Comparison of ENCODE assay signal across 11 mouse cellular contexts in genomic region chr11:61143564-61144469, GRCm38 (mm10). TPM values are rescaled to one million over a fixed set of nuclear protein-coding genes. Genes with fewer than 3 reads are reported as not detected.
DNase-seq lines count a peak whose midpoint lies in the region; ATAC-seq and TF ChIP-seq lines count a peak whose summit lies in the region.
"Had no signal": no experiment of that assay in that cellular context is flagged by ENCODE, and none has a peak within 500 bp of the region (broad histone marks: within the 10 kb centered on the region; RNA-seq: fewer than 3 reads in every experiment).

No protein-coding gene starts in this region.

- intact Hi-C loops in gastrocnemius, postnatal 14 days (cut with DNase I; ENCODE audit: low total_unique reads) = no loop called here

- no peak for TF ChIP-seq POLR2A in lung, adult 2 months (IDR thresholded peaks at IDR 0.05; ENCODE audit: borderline replicate concordance, extremely low read depth, low read depth, low read length)

- no peak for TF ChIP-seq EP300 in lung, postnatal 0 days (IDR thresholded peaks at IDR 0.05)
- no peak for TF ChIP-seq EP300 in liver, postnatal 0 days (IDR thresholded peaks at IDR 0.05; ENCODE audit: low read depth)

- no peaks in the 10 kb centered on the region for H3K36me3 ChIP-seq in lung, postnatal 0 days (ENCODE audit: insufficient read depth, low read length)
- no peaks in the 10 kb centered on the region for H3K36me3 ChIP-seq in liver, postnatal 0 days (replicated peaks; ENCODE audit: insufficient read depth, low read length)

- H3K27ac ChIP-seq in lung, postnatal 0 days (ENCODE audit: low read length) = no peak overlapping the region
- H3K27ac ChIP-seq in liver, postnatal 0 days (ENCODE audit: low read depth) = no peak overlapping the region

- no peaks in the 10 kb centered on the region; the same call in 1 of the 2 replicates for H3K27me3 ChIP-seq in lung, postnatal 0 days (replicated peaks; ENCODE audit: insufficient read depth, low read length)
- H3K27me3 ChIP-seq in liver, postnatal 0 days (ENCODE audit: insufficient read depth, low read length) = peaks cover 6% of the 10 kb centered on the region; the same call in 1 of the 2 replicates

- H3K4me2 ChIP-seq in lung, postnatal 0 days (replicated peaks; ENCODE audit: low read depth, low read length) = 0 out of 2 replicates have a peak overlapping the region, but pooled peaks have one; percentile 33
- H3K4me2 ChIP-seq in liver, postnatal 0 days (ENCODE audit: low read depth, low read length) = peak overlapping the region; percentile 65

- no peaks in the 10 kb centered on the region for H3K9me3 ChIP-seq in lung, postnatal 0 days (ENCODE audit: low read length)
- H3K9me3 ChIP-seq in liver, postnatal 0 days (ENCODE audit: low read length) = no peaks in the 10 kb centered on the region

- H3K4me3 ChIP-seq in lung, postnatal 0 days (ENCODE audit: low read depth, low read length) = no peak overlapping the region
- no peak overlapping the region for H3K4me3 ChIP-seq in lung, adult 2 months (replicated peaks; ENCODE audit: extremely low read depth, low read depth, low read length)
- peak overlapping the region; percentile 47 for H3K4me3 ChIP-seq in liver, postnatal 0 days (ENCODE audit: low read depth, low read length)
- H3K4me3 ChIP-seq: erythroblast, embryonic 14.5 days had no signal

- 66% methylated on average over 7 of the region's 7 CpGs for WGBS in lung, postnatal 0 days
- WGBS in lung, adult 2 months = 61% methylated on average over 7 of the region's 7 CpGs
- 45% methylated on average over 7 of the region's 7 CpGs for WGBS in liver, postnatal 0 days (ENCODE audit: insufficient replicate concordance)

- DNase-seq in lung, postnatal 0 days (ENCODE audit: low spot score) = peak; percentile 6
- DNase-seq in lung, adult 2 months = no peak
- DNase-seq in R1 (ENCODE audit: low read depth, low spot score) = peak; percentile 45
- DNase-seq in liver, postnatal 0 days = peak; percentile 48
- peak; percentile 56 for DNase-seq in thymus, postnatal 14 days
- no peak for DNase-seq in adrenal gland, adult 8-10 months
- no peak for DNase-seq in neural tube, embryonic 10.5 days (ENCODE audit: extremely low spot score, low spot score)
- DNase-seq in gastrocnemius, postnatal 14 days = no peak
- DNase-seq: adrenal gland, postnatal 25 days; heart, postnatal 10 days had no signal

- peak; percentile 38 for TF ChIP-seq CTCF in lung, postnatal 0 days (IDR thresholded peaks at IDR 0.05)
- TF ChIP-seq CTCF in lung, adult 2 months (IDR thresholded peaks at IDR 0.05; ENCODE audit: insufficient read depth, low read length) = no peak
- TF ChIP-seq CTCF in liver, postnatal 0 days (IDR thresholded peaks at IDR 0.05; ENCODE audit: low read depth) = peak; percentile 51

- H3K9ac ChIP-seq in lung, postnatal 0 days (replicated peaks; ENCODE audit: low read depth) = no peak overlapping the region
- peak overlapping the region; percentile 51; the same call in 1 of the 2 replicates for H3K9ac ChIP-seq in liver, postnatal 0 days (replicated peaks)

- H3K4me1 ChIP-seq in lung, postnatal 0 days (ENCODE audit: insufficient read depth, low read depth, low read length) = no peaks in the 10 kb centered on the region
- H3K4me1 ChIP-seq in lung, adult 2 months (ENCODE audit: control insufficient read depth, insufficient read depth, low read length) = peaks cover 6% of the 10 kb centered on the region; the same call in 1 of the 2 replicates
- peaks cover 6% of the 10 kb centered on the region for H3K4me1 ChIP-seq in liver, postnatal 0 days (ENCODE audit: insufficient read depth)

- no peak for ATAC-seq in lung, postnatal 0 days
- 0 out of 2 replicates have a peak, but pooled peaks have one; percentile 8 for ATAC-seq in liver, postnatal 0 days

RNA-seq across cellular contexts. Expression of gene Tnfrsf13b, which starts 17.3 kb away (rescaled TPM):
- polyA plus RNA-seq in lung, postnatal 0 days (2015; fragmentation: Nextera tagmentation; extraction: Ambion mirVana) = 8.5 and 10.8 TPM in 2 replicates
- 26.2 and 26.4 TPM in 2 replicates for polyA plus RNA-seq in lung, adult 2 months (2012; rRNA removed)
- 8.1 and 9.4 TPM in 2 replicates for polyA plus RNA-seq in liver, postnatal 0 days (2015; fragmentation: Nextera tagmentation; extraction: Ambion mirVana)
- total RNA-seq in adrenal gland, adult 8-10 months (2022) = 1 to 10 TPM in 2 of 4 experiments, under 1 TPM in 2; 0.17 to 2.2 (median 0.84) TPM
- under 1 TPM; 0.29 to 0.37 TPM for total RNA-seq in gastrocnemius, postnatal 14 days (2021)

RNA-seq across cellular contexts. Expression of gene Usp22, which starts 31.0 kb away (rescaled TPM):
- 38.4 and 39.9 TPM in 2 replicates for polyA plus RNA-seq in lung, postnatal 0 days (2015; fragmentation: Nextera tagmentation; extraction: Ambion mirVana)
- polyA plus RNA-seq in lung, adult 2 months (2012; rRNA removed) = 37.6 and 43.6 TPM in 2 replicates
- 8.7 and 10.0 TPM in 2 replicates for polyA plus RNA-seq in liver, postnatal 0 days (2015; fragmentation: Nextera tagmentation; extraction: Ambion mirVana)
- total RNA-seq in adrenal gland, adult 8-10 months (2022) = 10 to 100 TPM; 81.5 to 98.0 (median 85.4) TPM
- total RNA-seq in gastrocnemius, postnatal 14 days (2021) = 10 to 100 TPM; 18.3 to 23.8 TPM

Comparison
In these comparisons a context has a peak if more than half of its experiments do, and no peak if none do; other contexts are left out.
1. DNase-seq: peak in lung, postnatal 0 days (single experiment), R1 (single experiment), liver, postnatal 0 days (single experiment) and thymus, postnatal 14 days (single experiment); none in lung, adult 2 months (single experiment), adrenal gland, adult 8-10 months (single experiment), neural tube, embryonic 10.5 days (single experiment) and gastrocnemius, postnatal 14 days (single experiment).